Mouse (Mus musculus) gastrocnemius, postnatal 14 days (tissue): ENCODE data around the gene Magi3. TPM values are rescaled to one million over a fixed set of nuclear protein-coding genes. Genes with fewer than 3 reads are reported as not detected.

ENCODE experiments used
- DNase-seq: peaks from one replicate; pipeline ENCODE4 v3.0.0; 2021; ENCODE audit warnings: mixed read lengths
- intact Hi-C: fragments of 180-260 bp; cut with DNase I; formaldehyde crosslinking; loops from one replicate; pipeline ENCODE4 v1.15.1; 2025; ENCODE audit warnings: low total_unique reads
- total RNA-seq, 2 experiments: library from RNA; stranded (reverse); gene quantifications; 2 replicates each; pipeline ENCODE4 v1.2.3; 2021

The Magi3 gene
- total RNA-seq, 2 experiments from 2014 or later: 5.5 to 6.1 TPM

GRCm38 (mm10) chr3:103967861-103968691 is 252.1 kb downstream of the Magi3 start, which contains the start of gene Phtf1:
TSS of gene Phtf1 (plus strand) at chr3:103968110.
- intact Hi-C loops: loop anchor here (10.0 kb wide), 1 partner anchor 53 kb away; the partner anchor contains the start of gene Rsbn1
- peak; percentile 86 for DNase-seq

- no peak for DNase-seq
- intact Hi-C loops: loop anchor here (10.0 kb wide), 1 partner anchor 52 kb away; the partner anchor contains the start of gene Rsbn1
These were observed 252.9 kb downstream of the Magi3 start for GRCm38 (mm10) chr3:103967231-103967630.
